Mouse (Mus musculus) spleen, adult 2 months (tissue): ENCODE data around the gene Fosl2.
A peak's percentile ranks its signal among the peaks of the same experiment; 100 is the strongest.

Experiments used
- CTCF ChIP-seq: fragments of 200-500 bp; IDR thresholded peaks from 2 replicates; pipeline ENCODE4 v1.5.1; 2011; ENCODE audit warnings: mild to moderate bottlenecking, inconsistent platforms; ENCODE audit not compliant: insufficient read depth, insufficient read length, insufficient replicate concordance; ENCODE audit errors: extremely low read depth
- POLR2A ChIP-seq: fragments of 200-500 bp; IDR thresholded peaks from 2 replicates; pipeline ENCODE4 v1.6.1; 2011; ENCODE audit warnings: low read depth, low read length, inconsistent platforms

GRCm38 (mm10) chr5:32204653-32205052 lies 69.1 kb downstream of the Fosl2 start:
- TF ChIP-seq POLR2A, result no peak
- TF ChIP-seq CTCF, result peak; percentile 59; the same call in 1 of the 2 replicates
